Mouse (Mus musculus): ENCODE measurements around the gene Fam183b. TPM values are rescaled to one million over a fixed set of nuclear protein-coding genes. Genes with fewer than 3 reads are reported as not detected.

The Fam183b gene
- 0.62 TPM in 1 of 2 replicates, not detected in the other for polyA plus RNA-seq (2012; rRNA removed; ENCODE audit: low replicate concordance)

GRCm38 (mm10) chr11:58801558-58802228, at the start of gene Fam183b:
Fam183b (minus strand) TSS chr11:58801960.

GRCm38 (mm10) chr11:58846919-58847461, 45.2 kb upstream of the Fam183b start, which contains the start of gene Gm12258:
Gm12258 (plus strand) TSS chr11:58847158.

GRCm38 (mm10) chr11:58838951-58839350, 37.2 kb upstream of the Fam183b start, which contains the start of gene Olfr311:
Olfr311 (plus strand) TSS chr11:58839251.

GRCm38 (mm10) chr11:58828937-58829336, 27.2 kb upstream of the Fam183b start, which contains the start of gene Olfr312:
Olfr312 (plus strand) TSS chr11:58829237.

GRCm38 (mm10) chr11:58814700-58815099, 12.9 kb upstream of the Fam183b start, which contains the start of gene Olfr313:
Olfr313 (plus strand) TSS chr11:58815000.

GRCm38 (mm10) chr11:58782480-58783089, 19.2 kb downstream of the Fam183b start, which contains the start of gene Olfr314:
Olfr314 (plus strand) TSS chr11:58782952.

GRCm38 (mm10) chr11:58772888-58773287, 28.9 kb downstream of the Fam183b start, which contains the start of gene Olfr315:
Olfr315 (plus strand) TSS chr11:58773188.

GRCm38 (mm10) chr11:58752434-58752833, 49.3 kb downstream of the Fam183b start, which contains the start of gene Olfr316:
Olfr316 (plus strand) TSS chr11:58752734.

Other genes starting within 250 kb of the Fam183b start
- gene Olfr328, start 246.3 kb downstream of the Fam183b start, polyA plus RNA-seq (2012; rRNA removed; ENCODE audit: low replicate concordance), result 0.04 TPM in 1 of 2 replicates, not detected in the other
- 0.13 TPM in 1 of 2 replicates, not detected in the other for gene Olfr224, start 231.4 kb downstream of the Fam183b start, polyA plus RNA-seq (2012; rRNA removed; ENCODE audit: low replicate concordance)
- not detected in 2 replicates for gene Olfr325, start 224.2 kb downstream of the Fam183b start, polyA plus RNA-seq (2012; rRNA removed; ENCODE audit: low replicate concordance)
- gene Olfr324, start 206.8 kb downstream of the Fam183b start, polyA plus RNA-seq (2012; rRNA removed; ENCODE audit: low replicate concordance), result not detected in 2 replicates
- gene 2210407C18Rik, start 185.9 kb downstream of the Fam183b start, polyA plus RNA-seq (2012; rRNA removed; ENCODE audit: low replicate concordance), result 0.82 and 1.9 TPM in 2 replicates
- gene Olfr323, start 171.5 kb downstream of the Fam183b start, polyA plus RNA-seq (2012; rRNA removed; ENCODE audit: low replicate concordance), result 0.92 TPM in 1 of 2 replicates, not detected in the other
- gene Trim58, start 161.5 kb downstream of the Fam183b start, polyA plus RNA-seq (2012; rRNA removed; ENCODE audit: low replicate concordance), result 0.11 TPM in 1 of 2 replicates, not detected in the other
- not detected in 2 replicates for gene Olfr322, start 143.2 kb downstream of the Fam183b start, polyA plus RNA-seq (2012; rRNA removed; ENCODE audit: low replicate concordance)
- not detected in 2 replicates for gene Olfr320, start 120.9 kb downstream of the Fam183b start, polyA plus RNA-seq (2012; rRNA removed; ENCODE audit: low replicate concordance)
- gene Olfr319, start 102.8 kb downstream of the Fam183b start, polyA plus RNA-seq (2012; rRNA removed; ENCODE audit: low replicate concordance), result not detected in 2 replicates
- gene Olfr318, start 77.9 kb downstream of the Fam183b start, polyA plus RNA-seq (2012; rRNA removed; ENCODE audit: low replicate concordance), result not detected in 2 replicates
- gene Olfr317, start 62.7 kb downstream of the Fam183b start, polyA plus RNA-seq (2012; rRNA removed; ENCODE audit: low replicate concordance), result not detected in 2 replicates
- not detected in 2 replicates for gene Olfr316, start 49.2 kb downstream of the Fam183b start, polyA plus RNA-seq (2012; rRNA removed; ENCODE audit: low replicate concordance)
- gene Olfr315, start 28.8 kb downstream of the Fam183b start, polyA plus RNA-seq (2012; rRNA removed; ENCODE audit: low replicate concordance), result not detected in 2 replicates
- not detected in 2 replicates for gene Olfr314, start 19.0 kb downstream of the Fam183b start, polyA plus RNA-seq (2012; rRNA removed; ENCODE audit: low replicate concordance)
- gene Olfr313, start 13.0 kb upstream of the Fam183b start, polyA plus RNA-seq (2012; rRNA removed; ENCODE audit: low replicate concordance), result not detected in 2 replicates
- not detected in 2 replicates for gene Olfr312, start 27.3 kb upstream of the Fam183b start, polyA plus RNA-seq (2012; rRNA removed; ENCODE audit: low replicate concordance)
- not detected in 2 replicates for gene Olfr311, start 37.3 kb upstream of the Fam183b start, polyA plus RNA-seq (2012; rRNA removed; ENCODE audit: low replicate concordance)
- gene Gm12258, start 45.2 kb upstream of the Fam183b start, polyA plus RNA-seq (2012; rRNA removed; ENCODE audit: low replicate concordance), result 2.2 and 4.6 TPM in 2 replicates
- gene 2810021J22Rik, start 65.3 kb upstream of the Fam183b start, polyA plus RNA-seq (2012; rRNA removed; ENCODE audit: low replicate concordance), result 2.4 and 5.2 TPM in 2 replicates
- gene Zfp39, start 102.3 kb upstream of the Fam183b start, polyA plus RNA-seq (2012; rRNA removed; ENCODE audit: low replicate concordance), result 0.98 and 1.5 TPM in 2 replicates
- gene Btnl10, start 115.9 kb upstream of the Fam183b start, polyA plus RNA-seq (2012; rRNA removed; ENCODE audit: low replicate concordance), result not detected in 2 replicates
- 207 and 342 TPM in 2 replicates for gene Rnf187, start 137.0 kb upstream of the Fam183b start, polyA plus RNA-seq (2012; rRNA removed; ENCODE audit: low replicate concordance)
- gene Hist3h2ba, start 147.0 kb upstream of the Fam183b start, polyA plus RNA-seq (2012; rRNA removed; ENCODE audit: low replicate concordance), result 2.9 and 6.0 TPM in 2 replicates
- gene Hist3h2a, start 152.7 kb upstream of the Fam183b start, polyA plus RNA-seq (2012; rRNA removed; ENCODE audit: low replicate concordance), result 15.2 and 22.0 TPM in 2 replicates
- 0.23 and 0.53 TPM in 2 replicates for gene Trim17, start 152.7 kb upstream of the Fam183b start, polyA plus RNA-seq (2012; rRNA removed; ENCODE audit: low replicate concordance)
- 25.9 and 52.2 TPM in 2 replicates for gene Trim11, start 176.1 kb upstream of the Fam183b start, polyA plus RNA-seq (2012; rRNA removed; ENCODE audit: low replicate concordance)